Mouse (Mus musculus): ENCODE results near the gene Dab1. TPM values are rescaled to one million over a fixed set of nuclear protein-coding genes. Genes with fewer than 3 reads are reported as not detected.

The Dab1 gene
- polyA plus RNA-seq, 1 experiment, result not detected

DNA sequence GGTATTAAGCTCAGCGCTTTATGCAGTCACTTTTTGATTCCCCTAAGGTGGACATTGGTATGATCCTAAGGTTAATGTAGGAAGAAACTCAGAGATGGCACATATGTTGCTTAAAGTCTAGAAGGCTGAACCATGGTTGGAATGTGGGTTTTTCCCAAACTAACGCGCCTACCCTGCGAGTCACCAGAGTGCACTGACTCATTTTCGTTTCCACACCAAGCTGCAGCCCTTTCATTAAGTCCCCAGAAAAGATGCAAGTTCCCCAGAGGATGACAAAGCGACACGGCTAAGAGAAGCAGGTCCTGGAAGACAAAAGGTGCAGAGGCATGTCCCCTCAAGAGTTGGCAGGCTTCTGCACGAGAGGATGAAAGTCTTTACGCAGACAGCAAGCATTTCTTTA lies 39.1 kb upstream of the Dab1 start:
- Histone ChIP-seq H3ac (ENCODE audit: control insufficient read depth, insufficient read length, low read depth) (no peak overlapping the region), H3K36me3 (ENCODE audit: control insufficient read depth, insufficient read depth) (no peaks in the 10 kb centered on the region), H3K27me3 (ENCODE audit: control insufficient read depth, insufficient read depth, insufficient read length) (no peaks in the 10 kb centered on the region), H3K79me2 (ENCODE audit: control insufficient read depth, insufficient read depth) (no peaks in the 10 kb centered on the region), H3K79me3 (ENCODE audit: low read depth) (no peaks in the 10 kb centered on the region), H3K4me3 (ENCODE audit: insufficient read depth, poor library complexity, severe bottlenecking) (no peak overlapping the region)
- TF ChIP-seq FOSL1 (IDR thresholded peaks at IDR 0.05; ENCODE audit: insufficient read depth, low read length, poor library complexity, severe bottlenecking) (no peak), MAX (IDR thresholded peaks at IDR 0.05) (no peak), USF1 (IDR thresholded peaks at IDR 0.05; ENCODE audit: low read depth) (no peak), CTCF (IDR thresholded peaks at IDR 0.05; ENCODE audit: control insufficient read depth, insufficient read depth, insufficient read length) (no peak), MYOG (IDR thresholded peaks at IDR 0.05; ENCODE audit: control insufficient read depth, extremely low read depth, insufficient read length) (no peak), MYOD1 (IDR thresholded peaks at IDR 0.05; ENCODE audit: control insufficient read depth, insufficient read length, low read depth) (no peak), CEBPB (IDR thresholded peaks at IDR 0.05; ENCODE audit: low read depth) (no peak)

DNA sequence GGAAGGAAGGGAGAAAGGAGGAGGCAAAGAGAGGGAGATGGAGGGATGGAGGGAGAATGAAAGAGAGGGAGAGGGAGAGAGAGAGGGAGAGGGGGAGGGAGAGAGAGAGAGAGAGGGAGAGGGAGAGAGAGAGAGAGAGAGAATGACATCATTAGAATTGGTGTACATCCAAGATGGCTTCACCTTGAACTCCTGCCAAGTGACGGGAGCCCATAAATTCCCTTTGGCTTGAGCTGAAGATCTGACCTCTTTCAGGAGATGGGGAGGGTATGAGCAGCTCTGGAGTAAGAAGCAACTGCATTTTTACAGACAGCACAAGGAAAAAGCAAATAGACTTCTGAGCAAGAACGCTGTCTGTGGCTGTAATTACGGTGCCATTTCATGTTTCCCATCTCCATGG lies 4.1 kb upstream of the Dab1 start:
- Histone ChIP-seq H3K27me3 (ENCODE audit: control insufficient read depth, insufficient read depth, insufficient read length) (no peaks in the 10 kb centered on the region), H3K4me3 (ENCODE audit: insufficient read depth, poor library complexity, severe bottlenecking) (no peak overlapping the region), H3K79me3 (ENCODE audit: low read depth) (no peaks in the 10 kb centered on the region), H3K79me2 (ENCODE audit: control insufficient read depth, insufficient read depth) (no peaks in the 10 kb centered on the region), H3K36me3 (ENCODE audit: control insufficient read depth, insufficient read depth) (no peaks in the 10 kb centered on the region), H3ac (ENCODE audit: control insufficient read depth, insufficient read length, low read depth) (no peak overlapping the region)
- TF ChIP-seq FOSL1 (IDR thresholded peaks at IDR 0.05; ENCODE audit: insufficient read depth, low read length, poor library complexity, severe bottlenecking), result no peak
- no peak for TF ChIP-seq MAX (IDR thresholded peaks at IDR 0.05)
- no peak for TF ChIP-seq USF1 (IDR thresholded peaks at IDR 0.05; ENCODE audit: low read depth)
- TF ChIP-seq MYOG (IDR thresholded peaks at IDR 0.05; ENCODE audit: control insufficient read depth, extremely low read depth, insufficient read length), result no peak
- no peak for TF ChIP-seq MYOD1 (IDR thresholded peaks at IDR 0.05; ENCODE audit: control insufficient read depth, insufficient read length, low read depth)
- TF ChIP-seq CTCF (IDR thresholded peaks at IDR 0.05; ENCODE audit: control insufficient read depth, insufficient read depth, insufficient read length), result no peak
- no peak for TF ChIP-seq CEBPB (IDR thresholded peaks at IDR 0.05; ENCODE audit: low read depth)

DNA sequence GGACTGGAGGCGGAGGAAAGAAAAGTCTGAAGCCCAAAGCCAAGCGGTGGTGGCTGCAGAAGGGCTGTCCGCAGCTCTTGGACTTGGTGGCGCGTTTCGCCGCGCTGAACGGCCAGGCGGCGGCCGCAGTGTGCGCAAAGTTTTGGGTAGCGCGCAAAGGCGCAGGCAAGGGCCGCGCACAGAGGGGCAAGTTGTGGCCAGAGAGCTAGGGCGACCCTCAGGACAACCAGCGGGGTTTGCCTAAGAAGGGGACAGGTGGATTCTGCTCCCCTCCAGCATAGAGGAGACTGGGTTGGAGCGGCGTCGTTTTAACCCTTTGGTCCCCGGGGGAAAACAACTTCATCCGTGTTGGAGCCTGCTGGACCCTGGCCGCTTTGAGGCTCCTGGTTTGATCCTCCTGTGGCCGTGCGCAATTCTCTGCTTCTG lies 800 bp downstream of the Dab1 start:
- Histone ChIP-seq H3K27me3 (ENCODE audit: control insufficient read depth, insufficient read depth, insufficient read length) (no peaks in the 10 kb centered on the region), H3K36me3 (ENCODE audit: control insufficient read depth, insufficient read depth) (no peaks in the 10 kb centered on the region), H3K79me3 (ENCODE audit: low read depth) (no peaks in the 10 kb centered on the region), H3K4me3 (ENCODE audit: insufficient read depth, poor library complexity, severe bottlenecking) (no peak overlapping the region), H3ac (ENCODE audit: control insufficient read depth, insufficient read length, low read depth) (no peak overlapping the region), H3K79me2 (ENCODE audit: control insufficient read depth, insufficient read depth) (no peaks in the 10 kb centered on the region)
- TF ChIP-seq MAX (IDR thresholded peaks at IDR 0.05), result no peak
- TF ChIP-seq FOSL1 (IDR thresholded peaks at IDR 0.05; ENCODE audit: insufficient read depth, low read length, poor library complexity, severe bottlenecking), result no peak
- TF ChIP-seq MYOD1 (IDR thresholded peaks at IDR 0.05; ENCODE audit: control insufficient read depth, insufficient read length, low read depth), result no peak
- no peak for TF ChIP-seq MYOG (IDR thresholded peaks at IDR 0.05; ENCODE audit: control insufficient read depth, extremely low read depth, insufficient read length)
- no peak for TF ChIP-seq CTCF (IDR thresholded peaks at IDR 0.05; ENCODE audit: control insufficient read depth, insufficient read depth, insufficient read length)
- no peak for TF ChIP-seq USF1 (IDR thresholded peaks at IDR 0.05; ENCODE audit: low read depth)
- TF ChIP-seq CEBPB (IDR thresholded peaks at IDR 0.05; ENCODE audit: low read depth), result no peak

DNA sequence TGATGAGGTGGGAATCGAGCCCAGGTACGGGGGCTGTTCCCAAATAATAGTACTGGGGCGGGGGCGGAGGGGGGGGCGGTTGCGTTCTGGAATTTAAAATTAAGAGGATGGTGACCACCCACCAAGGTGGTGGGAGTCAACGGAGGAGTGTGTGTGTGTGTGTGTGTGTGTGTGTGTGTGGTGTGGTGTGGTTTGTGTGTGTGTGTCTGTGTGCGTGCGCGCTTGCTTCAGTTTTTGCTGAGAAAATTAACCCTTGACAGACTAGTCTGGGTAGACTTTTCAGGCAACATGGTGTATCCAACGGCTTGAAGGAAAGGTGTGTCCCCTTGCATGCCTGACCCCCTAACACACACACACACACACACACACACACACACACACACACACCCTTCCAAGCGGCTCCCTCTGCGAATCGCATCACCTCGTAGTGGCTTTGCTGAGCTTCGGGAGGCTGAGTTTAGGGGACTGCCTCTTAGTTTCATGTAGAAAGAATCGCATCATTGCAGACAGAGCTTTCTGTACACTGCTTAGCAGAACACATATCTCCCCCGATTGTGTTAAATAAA lies 1.5 kb downstream of the Dab1 start:
- no peaks in the 10 kb centered on the region for H3K79me2 ChIP-seq (ENCODE audit: control insufficient read depth, insufficient read depth)
- H3K27me3 ChIP-seq (ENCODE audit: control insufficient read depth, insufficient read depth, insufficient read length), result no peaks in the 10 kb centered on the region
- H3K36me3 ChIP-seq (ENCODE audit: control insufficient read depth, insufficient read depth), result no peaks in the 10 kb centered on the region
- no peaks in the 10 kb centered on the region for H3K79me3 ChIP-seq (ENCODE audit: low read depth)
- no peak overlapping the region for H3ac ChIP-seq (ENCODE audit: control insufficient read depth, insufficient read length, low read depth)
- TF ChIP-seq USF1 (IDR thresholded peaks at IDR 0.05; ENCODE audit: low read depth) (no peak), FOSL1 (IDR thresholded peaks at IDR 0.05; ENCODE audit: insufficient read depth, low read length, poor library complexity, severe bottlenecking) (no peak), CEBPB (IDR thresholded peaks at IDR 0.05; ENCODE audit: low read depth) (no peak), MYOD1 (IDR thresholded peaks at IDR 0.05; ENCODE audit: control insufficient read depth, insufficient read length, low read depth) (no peak), CTCF (IDR thresholded peaks at IDR 0.05; ENCODE audit: control insufficient read depth, insufficient read depth, insufficient read length) (no peak), MAX (IDR thresholded peaks at IDR 0.05) (no peak), MYOG (IDR thresholded peaks at IDR 0.05; ENCODE audit: control insufficient read depth, extremely low read depth, insufficient read length) (no peak)
- no peak overlapping the region for H3K4me3 ChIP-seq (ENCODE audit: insufficient read depth, poor library complexity, severe bottlenecking)

DNA sequence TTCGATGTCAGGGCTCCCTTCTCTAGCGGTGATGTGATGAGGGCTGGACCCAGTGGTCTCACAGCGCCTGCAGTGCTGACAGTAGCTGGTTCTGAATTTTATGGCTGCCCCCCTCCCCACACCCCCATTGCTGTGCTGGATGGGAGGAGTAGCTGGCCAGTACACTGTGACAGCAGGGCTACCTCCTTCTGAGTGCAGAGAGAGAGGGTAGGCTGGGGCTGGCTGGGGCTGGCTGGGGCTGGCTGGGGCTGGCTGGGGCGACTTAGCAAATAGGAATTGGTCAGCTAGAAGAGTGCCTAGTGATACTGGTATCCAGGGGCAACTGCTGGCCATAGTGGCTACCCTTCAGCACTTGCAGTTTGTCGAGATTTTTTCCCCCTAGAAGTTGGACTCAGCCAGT lies 2.4 kb downstream of the Dab1 start:
- no peaks in the 10 kb centered on the region for H3K36me3 ChIP-seq (ENCODE audit: control insufficient read depth, insufficient read depth)
- no peaks in the 10 kb centered on the region for H3K79me2 ChIP-seq (ENCODE audit: control insufficient read depth, insufficient read depth)
- TF ChIP-seq MYOG (IDR thresholded peaks at IDR 0.05; ENCODE audit: control insufficient read depth, extremely low read depth, insufficient read length), result no peak
- no peak for TF ChIP-seq USF1 (IDR thresholded peaks at IDR 0.05; ENCODE audit: low read depth)
- TF ChIP-seq MAX (IDR thresholded peaks at IDR 0.05), result no peak
- no peak for TF ChIP-seq CEBPB (IDR thresholded peaks at IDR 0.05; ENCODE audit: low read depth)
- no peaks in the 10 kb centered on the region for H3K79me3 ChIP-seq (ENCODE audit: low read depth)
- no peak overlapping the region for H3ac ChIP-seq (ENCODE audit: control insufficient read depth, insufficient read length, low read depth)
- no peak overlapping the region for H3K4me3 ChIP-seq (ENCODE audit: insufficient read depth, poor library complexity, severe bottlenecking)
- no peaks in the 10 kb centered on the region for H3K27me3 ChIP-seq (ENCODE audit: control insufficient read depth, insufficient read depth, insufficient read length)

DNA sequence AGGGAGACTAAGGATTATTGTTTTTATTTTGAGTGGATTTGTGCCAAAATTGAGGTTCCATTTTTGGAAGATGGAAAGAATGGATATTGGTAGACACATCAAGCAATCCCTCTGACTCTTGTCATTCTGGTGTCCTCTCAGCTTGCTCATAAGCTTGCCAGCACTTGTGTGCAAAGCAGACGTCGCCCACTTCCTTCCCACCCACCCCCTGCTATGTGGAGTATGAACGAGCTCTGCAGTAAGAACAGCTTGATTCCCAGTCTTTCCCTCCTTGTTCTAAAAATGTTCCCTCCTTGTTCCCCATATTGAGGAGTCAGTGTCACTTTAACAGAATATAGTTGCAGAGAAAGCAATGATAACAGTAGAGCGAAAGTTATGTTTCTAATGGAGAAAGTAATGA lies 11.0 kb downstream of the Dab1 start:
- H3K36me3 ChIP-seq (ENCODE audit: control insufficient read depth, insufficient read depth), result no peaks in the 10 kb centered on the region
- no peaks in the 10 kb centered on the region for H3K79me3 ChIP-seq (ENCODE audit: low read depth)
- no peak overlapping the region for H3ac ChIP-seq (ENCODE audit: control insufficient read depth, insufficient read length, low read depth)
- TF ChIP-seq MAX (IDR thresholded peaks at IDR 0.05) (no peak), CEBPB (IDR thresholded peaks at IDR 0.05; ENCODE audit: low read depth) (no peak), CTCF (IDR thresholded peaks at IDR 0.05; ENCODE audit: control insufficient read depth, insufficient read depth, insufficient read length) (no peak), MYOG (IDR thresholded peaks at IDR 0.05; ENCODE audit: control insufficient read depth, extremely low read depth, insufficient read length) (no peak)
- no peak overlapping the region for H3K4me3 ChIP-seq (ENCODE audit: insufficient read depth, poor library complexity, severe bottlenecking)
- H3K27me3 ChIP-seq (ENCODE audit: control insufficient read depth, insufficient read depth, insufficient read length), result no peaks in the 10 kb centered on the region
- no peaks in the 10 kb centered on the region for H3K79me2 ChIP-seq (ENCODE audit: control insufficient read depth, insufficient read depth)
